Mouse (Mus musculus) CH12.LX (cell line): ENCODE measurements at regions not wholly inside any gene's neighbourhood (a gene's known extent, or its start where the extent isn't known, plus 50 kb on each side); places are given as distances from the start of the nearest gene placed in this dataset.

Source experiments
- BHLHE40 ChIP-seq: IDR thresholded peaks from 2 replicates; pipeline ENCODE4 v1.6.1; 2011; ENCODE audit warnings: mild to moderate bottlenecking, low read depth, low read length, improper control_type of control experiment
- CTCF ChIP-seq, 2 experiments: IDR thresholded peaks in 1 of 2; conservative IDR thresholded peaks in 1 of 2; 2 replicates each; pipeline ENCODE4 v1.5.1; 2011 to 2012; ENCODE audit warnings: low read depth in 2 of 2, low read length in 2 of 2, improper control_type of control experiment in 1 of 2, inconsistent platforms in 1 of 2, mild to moderate bottlenecking in 1 of 2, moderate library complexity in 1 of 2
- EP300 ChIP-seq: IDR thresholded peaks from 2 replicates; pipeline ENCODE4 v1.6.1; 2011; ENCODE audit warnings: low read length, improper control_type of control experiment
- ETS1 ChIP-seq: conservative IDR thresholded peaks from 2 replicates; pipeline ENCODE4 v1.6.1; 2012; ENCODE audit warnings: low read depth, mild to moderate bottlenecking, inconsistent platforms, low read length, improper control_type of control experiment, moderate library complexity
- GABPA ChIP-seq: IDR thresholded peaks from 2 replicates; pipeline ENCODE4 v1.6.1; 2012; ENCODE audit warnings: low read depth, low read length, improper control_type of control experiment, inconsistent platforms; ENCODE audit not compliant: insufficient replicate concordance
- KAT2A ChIP-seq: IDR thresholded peaks from 2 replicates; pipeline ENCODE4 v1.6.1; 2012; ENCODE audit warnings: low read length, improper control_type of control experiment, inconsistent platforms; ENCODE audit not compliant: insufficient replicate concordance
- POLR2A ChIP-seq: IDR thresholded peaks from 2 replicates; pipeline ENCODE4 v1.6.1; 2011; ENCODE audit warnings: low read depth, mild to moderate bottlenecking, improper control_type of control experiment, low read length
- SIN3A ChIP-seq: IDR thresholded peaks from 2 replicates; pipeline ENCODE4 v1.6.1; 2012; ENCODE audit warnings: low read length, improper control_type of control experiment, inconsistent platforms
- ZKSCAN1 ChIP-seq: IDR thresholded peaks from 2 replicates; pipeline ENCODE4 v1.6.1; 2012; ENCODE audit warnings: low read depth, inconsistent platforms, low read length, improper control_type of control experiment, borderline replicate concordance

- TF ChIP-seq ZKSCAN1: no peak
- TF ChIP-seq EP300: no peak
- TF ChIP-seq POLR2A: no peak
- TF ChIP-seq BHLHE40: no peak
- TF ChIP-seq CTCF (conservative IDR thresholded peaks at IDR 0.05 in 1 of 2, IDR thresholded peaks at IDR 0.05 in 1 of 2; ENCODE audit: low read depth in 2 of 2, low read length in 2 of 2): no peak
- TF ChIP-seq SIN3A: no peak
- no peak for TF ChIP-seq ETS1
- no peak for TF ChIP-seq GABPA
- no peak for TF ChIP-seq KAT2A
Observed at GRCm38 (mm10) chr19:14776791-14777190, 178.9 kb upstream of the Tle4 start.
